Mouse (Mus musculus) lung, postnatal 36 days (tissue): ENCODE results near the gene Ap1m2.

Experiments used
- DNase-seq: peaks from one replicate; pipeline ENCODE4 v3.0.0; 2022; ENCODE audit warnings: mixed read lengths

Gene Ap1m2

GRCm38 (mm10) chr9:21312134-21312533, at the start of gene Ap1m2:
Ap1m2 (minus strand) TSS chr9:21312337.
- DNase-seq, result peak; percentile 76

GRCm38 (mm10) chr9:21356981-21357718, 45.0 kb upstream of the Ap1m2 start:
- peak; percentile 91 for DNase-seq

- DNase-seq, result peak; percentile 78
Measured at GRCm38 (mm10) chr9:21354796-21355195, 42.7 kb upstream of the Ap1m2 start.

- peak; percentile 47 for DNase-seq
Measured at GRCm38 (mm10) chr9:21353373-21353686, 41.2 kb upstream of the Ap1m2 start.

- DNase-seq, result peak; percentile 40
Measured at GRCm38 (mm10) chr9:21352463-21353372, 40.6 kb upstream of the Ap1m2 start.

- DNase-seq, result no peak
Measured at GRCm38 (mm10) chr9:21351702-21352377, 39.7 kb upstream of the Ap1m2 start.

GRCm38 (mm10) chr9:21351178-21351577, 39.0 kb upstream of the Ap1m2 start:
- peak; percentile 50 for DNase-seq

- DNase-seq, result no peak
Measured at GRCm38 (mm10) chr9:21348152-21348551, 36.0 kb upstream of the Ap1m2 start.

GRCm38 (mm10) chr9:21346627-21347365, 34.7 kb upstream of the Ap1m2 start:
- peak; percentile 69 for DNase-seq

- DNase-seq, result peak; percentile 68
Measured at GRCm38 (mm10) chr9:21340411-21340810, 28.3 kb upstream of the Ap1m2 start.

GRCm38 (mm10) chr9:21337652-21338051, 25.5 kb upstream of the Ap1m2 start:
- peak; percentile 75 for DNase-seq

- no peak for DNase-seq
Measured at GRCm38 (mm10) chr9:21336491-21336890, 24.4 kb upstream of the Ap1m2 start.

GRCm38 (mm10) chr9:21335391-21335790, 23.3 kb upstream of the Ap1m2 start:
- peak; percentile 26 for DNase-seq

- no peak for DNase-seq
Measured at GRCm38 (mm10) chr9:21334747-21335146, 22.6 kb upstream of the Ap1m2 start.

- DNase-seq, result no peak
Measured at GRCm38 (mm10) chr9:21333523-21333922, 21.4 kb upstream of the Ap1m2 start.

GRCm38 (mm10) chr9:21332161-21333061, 20.3 kb upstream of the Ap1m2 start:
- no peak for DNase-seq

- no peak for DNase-seq
Measured at GRCm38 (mm10) chr9:21331365-21332140, 19.4 kb upstream of the Ap1m2 start.

GRCm38 (mm10) chr9:21329699-21330289, 17.7 kb upstream of the Ap1m2 start:
- peak; percentile 40 for DNase-seq

- DNase-seq, result peak; percentile 87
Measured at GRCm38 (mm10) chr9:21329041-21329440, 16.9 kb upstream of the Ap1m2 start.

GRCm38 (mm10) chr9:21328041-21328440, 15.9 kb upstream of the Ap1m2 start:
- peak; percentile 26 for DNase-seq
